Mouse (Mus musculus) telencephalon, adult 2 months (tissue): ENCODE data around the gene Ybx2.

Source experiments
- DNase-seq: peaks from one replicate; pipeline ENCODE4 v3.0.0-alpha.2; 2011; ENCODE audit warnings: low read depth, low spot score

Ybx2 gene

DNA sequence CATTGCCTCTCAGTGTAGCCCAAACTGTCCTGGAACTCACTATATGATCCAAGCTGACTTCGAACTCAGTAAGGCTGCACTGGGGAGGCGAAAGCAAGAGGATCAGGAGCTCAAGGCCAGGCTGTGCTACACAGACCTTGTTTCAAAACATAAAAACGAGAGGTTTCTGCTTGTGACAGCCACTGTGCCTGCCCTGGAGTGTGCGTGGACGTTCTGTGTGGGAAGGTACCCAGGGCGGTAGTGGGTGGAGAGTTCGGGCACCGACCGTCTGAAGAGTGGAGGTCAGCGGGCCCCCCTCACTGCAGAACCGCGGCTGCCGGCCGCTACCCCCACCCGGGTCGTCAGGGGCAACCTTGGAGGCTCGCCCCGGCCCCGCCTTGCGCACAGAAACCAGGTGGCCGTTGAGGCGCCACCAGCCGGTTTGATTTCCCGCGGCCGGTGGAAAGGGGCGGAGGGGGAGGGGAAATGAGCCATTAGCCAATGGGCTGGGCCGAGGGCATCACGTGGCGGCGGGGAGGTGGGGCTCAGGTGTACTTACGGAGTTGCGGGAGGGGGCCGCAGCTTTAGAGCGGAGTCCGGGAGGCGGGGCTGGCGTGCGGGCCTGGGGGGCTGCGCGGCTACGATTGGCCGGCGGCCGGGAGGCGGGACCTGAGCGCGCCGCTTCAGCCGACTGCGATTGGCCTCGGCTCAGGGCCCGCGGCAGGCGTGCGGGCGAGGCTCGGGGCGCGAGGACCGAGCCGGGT, at the start of gene Ybx2:
Gene Ybx2, plus strand, starts transcription at position 660 of the 743 bp plus-strand sequence.
- peak; percentile 62 for DNase-seq

DNA sequence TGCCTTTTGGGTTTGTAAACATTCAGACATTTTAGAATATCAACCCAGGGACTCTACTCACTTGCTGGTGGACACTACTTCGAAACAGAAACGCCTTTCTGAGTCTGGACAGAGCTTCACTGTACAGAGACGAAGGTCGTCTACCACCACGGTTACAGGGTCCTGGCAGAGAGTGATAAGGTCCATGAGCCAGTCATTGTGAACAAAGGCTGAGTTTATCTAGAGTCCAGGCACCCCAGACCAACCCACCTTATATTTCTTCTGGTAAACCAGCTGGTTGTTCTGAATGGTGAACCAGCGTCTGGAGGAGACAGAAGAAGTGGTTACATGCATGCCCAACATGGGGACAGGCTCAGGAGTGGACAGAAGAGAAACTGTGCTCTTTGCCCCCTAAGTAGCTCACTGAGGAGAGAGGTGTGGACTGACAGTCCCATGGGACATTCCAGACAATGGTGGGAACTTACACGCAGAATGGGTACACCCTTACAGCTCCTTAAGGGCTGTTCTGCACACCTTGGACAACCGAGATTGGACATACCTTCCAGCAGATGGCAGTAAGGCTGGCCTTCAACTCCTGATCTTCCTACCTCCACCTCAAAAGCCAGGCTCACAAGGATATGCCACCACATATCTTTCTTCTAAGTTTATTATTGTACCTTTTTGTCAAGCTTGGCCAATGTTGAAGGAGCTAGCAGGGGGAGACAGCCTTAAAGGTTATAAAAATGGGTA, 48.5 kb upstream of the Ybx2 start:
- DNase-seq: no peak

GRCm38 (mm10) chr11:69891482-69891881, 44.1 kb upstream of the Ybx2 start:
- no peak for DNase-seq

DNA sequence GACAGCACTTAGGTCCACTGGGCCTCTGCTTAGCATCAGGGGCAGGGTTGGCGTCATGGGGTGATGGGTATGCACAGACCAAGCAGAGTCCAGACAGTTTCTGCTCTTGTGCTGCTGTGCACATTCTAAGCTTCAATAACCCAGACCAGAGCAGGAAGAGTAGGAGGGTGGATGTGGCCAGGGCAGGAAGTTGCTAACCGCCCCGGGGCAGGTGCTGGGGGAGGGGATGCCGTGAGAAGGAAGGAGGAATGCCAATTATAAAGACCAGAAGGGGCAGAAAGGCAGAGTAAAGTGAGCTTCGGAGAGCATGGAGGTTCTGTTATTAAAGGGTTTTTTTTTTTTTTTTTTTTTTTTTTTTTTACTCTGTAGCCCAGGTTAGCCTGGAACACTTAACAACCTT, 40.9 kb upstream of the Ybx2 start:
- no peak for DNase-seq

DNA sequence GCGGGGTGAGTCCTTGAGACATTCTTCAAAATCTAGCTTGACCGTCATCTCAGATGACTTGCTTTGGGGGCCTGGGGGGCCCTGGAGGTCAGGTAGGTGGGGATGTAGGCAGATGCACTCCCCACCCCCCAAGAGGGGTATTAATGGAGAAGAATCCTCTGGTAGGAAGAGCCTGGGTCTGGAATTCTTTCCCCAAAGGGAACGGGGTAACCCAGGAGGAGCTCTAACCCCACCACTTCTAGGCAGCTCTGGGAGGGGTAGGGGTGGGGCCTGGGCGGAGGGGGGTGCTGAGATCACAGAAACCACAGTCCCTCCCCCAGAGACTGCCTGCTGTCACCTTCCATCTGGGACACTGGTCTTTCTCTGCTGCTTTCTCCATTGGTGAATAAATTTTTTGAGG, 40.3 kb upstream of the Ybx2 start, which contains the start of gene Acap1:
Gene Acap1, minus strand, starts transcription at position 249 of the 400 bp plus-strand sequence.
- DNase-seq: no peak

DNA sequence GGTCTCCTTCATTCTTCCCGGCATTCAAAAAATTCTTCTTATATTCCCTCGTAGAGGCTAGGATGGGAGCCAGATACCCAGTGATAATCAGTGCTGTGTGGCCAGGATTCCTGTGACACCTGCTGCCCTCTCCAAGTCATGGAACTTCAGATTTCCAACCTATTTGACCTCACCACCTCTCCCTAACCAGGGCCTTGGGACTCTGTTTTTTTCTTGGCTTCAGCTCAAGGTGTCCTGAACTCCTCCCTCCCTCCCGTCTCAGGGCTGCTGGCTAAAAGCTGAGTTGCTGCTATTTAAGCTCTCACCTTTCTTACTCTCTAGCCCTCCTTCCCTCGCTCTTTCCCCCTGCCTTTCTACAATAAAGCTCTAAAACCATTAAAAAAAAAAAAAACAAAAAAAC, 35.7 kb upstream of the Ybx2 start:
- DNase-seq: no peak

DNA sequence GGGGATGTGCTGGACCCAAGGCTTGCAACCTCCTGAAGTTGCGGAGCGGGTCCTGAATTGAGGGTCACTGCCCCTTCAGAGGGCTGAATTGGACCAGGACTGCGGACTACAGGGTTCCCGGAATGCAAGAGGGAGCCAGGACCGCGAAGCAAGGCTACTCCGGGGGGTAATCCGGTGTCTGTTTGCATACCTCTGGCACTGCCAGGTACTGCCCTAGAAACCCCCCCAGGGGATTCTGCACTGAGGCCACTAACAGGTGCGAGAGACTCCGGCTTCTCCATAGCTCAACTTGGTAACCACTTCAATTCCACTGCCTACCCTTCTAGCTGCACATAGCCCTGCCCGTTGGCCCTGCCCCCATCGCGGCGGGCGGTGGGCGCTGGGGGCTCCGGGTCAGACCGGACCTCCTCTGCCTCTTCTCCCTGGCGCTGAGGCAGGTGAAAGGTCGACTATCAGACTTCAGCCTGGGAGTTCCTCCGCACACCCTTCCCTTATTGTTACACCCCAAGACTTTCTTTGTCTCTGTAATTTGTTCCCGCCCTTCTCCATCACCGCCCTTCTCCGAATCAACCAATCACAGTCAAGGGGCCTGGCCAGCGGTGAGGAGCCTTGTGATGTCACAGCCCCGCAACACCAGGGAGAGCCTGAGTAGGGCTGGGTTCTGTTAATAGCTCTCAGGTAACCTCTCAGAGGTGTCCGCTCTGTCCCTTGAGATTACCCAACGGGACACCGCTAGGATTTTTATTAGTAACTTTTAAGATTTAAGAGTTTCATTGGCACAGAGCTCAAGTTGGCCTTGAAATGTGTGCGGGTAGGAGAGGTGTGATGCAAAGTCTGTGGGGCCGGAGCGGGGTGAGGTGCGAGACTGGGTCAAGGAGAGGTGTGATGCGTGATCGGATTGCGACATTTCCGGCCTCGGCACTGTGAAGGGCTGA, 34.9 kb upstream of the Ybx2 start, which contains the start of the genes 2810408A11Rik and Neurl4:
Gene 2810408A11Rik, minus strand, starts transcription at position 517 of the 935 bp plus-strand sequence.
Gene Neurl4, plus strand, starts transcription at position 602 of the 935 bp plus-strand sequence.
- peak; percentile 90 for DNase-seq

DNA sequence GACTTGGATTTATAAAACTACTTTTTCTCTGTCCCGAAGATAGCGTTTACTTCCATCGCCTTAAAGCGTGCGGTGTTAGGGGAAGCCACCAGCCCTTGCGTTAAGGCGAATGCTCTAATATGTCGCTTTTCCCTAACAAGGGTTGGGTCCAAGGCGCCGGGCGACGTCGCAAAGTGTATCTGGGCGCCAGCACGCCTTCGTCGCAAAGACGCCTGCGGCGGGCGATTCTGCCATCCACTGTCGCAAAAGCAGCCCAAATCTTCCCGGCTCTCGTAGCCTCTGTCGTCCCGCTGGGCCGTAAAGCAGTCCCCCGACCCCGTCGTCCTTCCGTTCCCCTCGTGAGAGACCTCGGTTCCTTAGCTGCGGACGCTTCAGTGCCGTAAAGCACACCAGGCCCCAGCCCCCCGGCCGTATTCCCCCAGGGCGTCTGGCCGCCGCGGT, 34.2 kb upstream of the Ybx2 start:
- peak; percentile 99 for DNase-seq

DNA sequence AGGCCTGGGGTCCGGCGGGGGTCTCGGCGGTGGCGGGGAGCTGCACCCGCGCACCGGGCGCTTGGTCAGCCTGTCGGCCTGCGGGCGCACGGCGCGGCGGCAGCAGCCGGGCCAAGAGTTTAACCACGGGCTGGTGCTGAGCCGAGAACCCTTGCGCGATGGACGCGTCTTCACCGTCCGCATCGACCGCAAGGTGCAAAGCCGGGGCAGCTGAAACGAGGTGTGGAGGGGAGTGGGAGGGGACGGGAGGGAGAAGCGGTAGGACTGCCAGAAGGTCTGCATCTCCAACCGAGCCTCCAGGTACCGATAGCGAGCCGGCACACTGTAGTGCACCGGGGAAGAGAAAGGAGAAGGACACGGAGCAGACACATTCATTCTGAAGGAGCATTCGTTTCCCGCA, 33.6 kb upstream of the Ybx2 start:
- no peak for DNase-seq

GRCm38 (mm10) chr11:69902972-69903371, 32.6 kb upstream of the Ybx2 start:
- DNase-seq: no peak

GRCm38 (mm10) chr11:69904311-69904710, 31.3 kb upstream of the Ybx2 start:
- DNase-seq: no peak

DNA sequence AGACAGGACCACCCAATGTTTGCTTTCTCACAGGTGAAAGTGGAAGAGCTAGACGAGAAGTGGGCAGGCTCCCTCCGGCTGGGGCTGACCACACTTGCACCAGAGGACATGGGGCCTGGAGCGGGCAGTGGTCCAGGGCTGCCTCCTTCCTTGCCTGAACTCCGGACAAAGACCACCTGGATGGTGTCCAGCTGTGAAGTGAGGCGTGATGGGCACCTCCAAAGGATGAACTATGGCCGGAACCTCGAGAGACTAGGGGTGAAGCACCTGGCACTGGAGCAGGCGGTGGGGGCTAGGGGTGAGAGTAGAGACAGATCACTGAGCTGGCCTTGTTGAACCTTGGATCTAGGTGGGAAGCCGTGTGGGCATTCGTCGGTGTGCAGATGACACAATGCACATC, 27.0 kb upstream of the Ybx2 start:
- DNase-seq: no peak

DNA sequence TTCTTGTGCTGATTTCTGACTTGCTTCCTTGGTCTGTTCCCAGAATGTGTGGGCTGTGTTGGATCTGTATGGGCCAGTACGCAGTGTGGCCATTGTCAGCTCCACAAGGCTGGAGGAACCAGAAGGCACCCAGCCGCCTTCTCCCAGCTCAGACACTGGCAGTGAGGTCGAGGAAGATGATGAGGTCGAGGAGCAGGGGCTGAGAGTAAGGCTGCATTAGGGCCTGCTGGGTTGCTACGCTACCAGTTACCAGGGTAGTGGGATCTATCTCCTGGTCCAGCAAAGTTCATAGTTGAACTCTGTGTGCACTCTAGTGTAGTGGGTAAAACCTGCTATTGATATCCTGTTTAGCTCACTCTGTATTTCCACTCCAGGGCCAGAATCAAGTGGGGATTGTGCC, 26.4 kb upstream of the Ybx2 start:
- DNase-seq: no peak

- DNase-seq: no peak
Measured at GRCm38 (mm10) chr11:69910177-69910576, 25.4 kb upstream of the Ybx2 start.

GRCm38 (mm10) chr11:69910781-69911560, 24.6 kb upstream of the Ybx2 start:
- DNase-seq: no peak

GRCm38 (mm10) chr11:69911701-69912100, 23.9 kb upstream of the Ybx2 start:
- DNase-seq: no peak

GRCm38 (mm10) chr11:69912716-69913530, 22.7 kb upstream of the Ybx2 start:
- no peak for DNase-seq

DNA sequence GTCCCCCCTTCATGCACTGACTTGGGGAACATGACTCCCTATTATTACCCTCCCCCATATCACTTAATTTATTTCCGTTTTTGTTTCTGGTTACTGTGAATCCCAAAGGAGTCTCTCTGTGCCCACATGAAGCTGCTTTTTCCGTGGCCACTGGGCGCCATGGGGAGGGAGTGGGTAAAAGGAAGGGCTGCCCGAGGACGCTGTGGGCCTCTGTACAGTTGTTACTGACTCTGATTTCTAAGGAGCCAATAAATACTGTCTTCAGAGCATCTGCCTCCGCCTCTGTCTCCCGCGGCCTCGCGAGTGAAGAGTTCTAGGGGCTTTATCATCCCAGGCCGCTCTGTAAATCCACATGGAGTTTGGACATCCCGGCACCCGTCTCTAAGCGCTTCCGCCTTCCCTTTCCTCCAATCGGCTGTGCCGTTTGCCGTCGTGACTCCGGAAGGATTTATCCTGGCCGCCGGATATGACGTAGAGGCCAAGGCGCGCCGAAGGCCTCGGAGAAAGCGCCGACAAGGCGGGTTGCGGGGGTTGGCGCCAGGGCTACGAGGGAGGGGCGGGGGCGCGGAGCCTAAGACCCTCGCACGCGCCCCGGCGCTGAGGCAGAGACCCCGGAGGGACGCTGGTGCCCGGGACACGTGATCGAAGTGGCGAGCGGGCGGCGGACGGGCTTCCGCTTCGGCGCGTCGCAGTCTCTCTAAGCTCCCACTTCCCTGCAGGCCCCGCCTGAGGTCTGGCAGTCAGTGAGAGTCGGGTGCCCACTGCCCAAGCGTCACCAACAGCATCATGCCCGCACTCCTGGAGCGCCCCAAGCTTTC, 21.8 kb upstream of the Ybx2 start, which contains the start of gene Gps2:
Gene Gps2, plus strand, starts transcription at position 335 of the 818 bp plus-strand sequence.
- peak; percentile 96 for DNase-seq

DNA sequence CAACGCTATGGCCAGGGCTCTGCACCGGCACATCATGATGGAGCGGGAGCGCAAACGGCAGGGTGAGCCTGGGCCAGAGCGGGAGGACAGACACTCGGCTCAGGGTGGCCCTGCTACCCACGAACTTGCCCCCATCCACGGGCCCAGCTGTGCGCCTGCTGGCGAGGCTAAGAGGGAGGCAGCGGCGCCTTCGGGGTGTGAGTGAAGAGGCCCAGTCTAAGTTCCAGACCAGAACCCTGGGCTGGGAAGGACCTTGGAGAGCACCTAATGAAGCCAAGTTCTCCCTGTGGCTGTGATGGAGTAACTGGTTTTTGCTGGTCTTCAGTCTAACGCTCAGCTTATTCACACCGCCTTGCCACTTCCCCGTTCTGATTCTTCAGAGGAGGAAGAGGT, 21.2 kb upstream of the Ybx2 start:
- DNase-seq: no peak
